Mouse (Mus musculus): ENCODE results near the gene Card9.
A peak's percentile ranks its signal among the peaks of the same experiment; 100 is the strongest.

Gene Card9

DNA sequence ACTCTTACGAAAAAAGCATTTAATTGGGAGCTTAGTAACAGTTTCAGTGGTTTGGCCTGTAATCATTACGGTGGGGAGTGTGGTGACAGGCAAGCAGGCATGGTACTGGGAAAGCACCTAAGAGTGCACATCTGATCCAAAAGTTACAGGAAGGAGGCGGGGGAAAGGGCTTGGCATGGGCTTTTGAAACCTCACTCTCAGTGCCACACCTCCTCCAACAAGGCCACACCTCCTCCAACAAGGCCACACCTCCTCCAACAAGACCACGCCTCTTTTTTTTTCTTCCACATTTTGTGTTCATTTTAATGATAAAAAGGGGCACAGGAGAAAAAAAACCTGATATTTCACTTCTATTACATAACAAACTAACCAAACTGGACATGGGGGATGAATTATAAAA, 32.9 kb downstream of the Card9 start:
- peak; percentile 74 for DNase-seq (ENCODE audit: low read depth, low spot score)

DNA sequence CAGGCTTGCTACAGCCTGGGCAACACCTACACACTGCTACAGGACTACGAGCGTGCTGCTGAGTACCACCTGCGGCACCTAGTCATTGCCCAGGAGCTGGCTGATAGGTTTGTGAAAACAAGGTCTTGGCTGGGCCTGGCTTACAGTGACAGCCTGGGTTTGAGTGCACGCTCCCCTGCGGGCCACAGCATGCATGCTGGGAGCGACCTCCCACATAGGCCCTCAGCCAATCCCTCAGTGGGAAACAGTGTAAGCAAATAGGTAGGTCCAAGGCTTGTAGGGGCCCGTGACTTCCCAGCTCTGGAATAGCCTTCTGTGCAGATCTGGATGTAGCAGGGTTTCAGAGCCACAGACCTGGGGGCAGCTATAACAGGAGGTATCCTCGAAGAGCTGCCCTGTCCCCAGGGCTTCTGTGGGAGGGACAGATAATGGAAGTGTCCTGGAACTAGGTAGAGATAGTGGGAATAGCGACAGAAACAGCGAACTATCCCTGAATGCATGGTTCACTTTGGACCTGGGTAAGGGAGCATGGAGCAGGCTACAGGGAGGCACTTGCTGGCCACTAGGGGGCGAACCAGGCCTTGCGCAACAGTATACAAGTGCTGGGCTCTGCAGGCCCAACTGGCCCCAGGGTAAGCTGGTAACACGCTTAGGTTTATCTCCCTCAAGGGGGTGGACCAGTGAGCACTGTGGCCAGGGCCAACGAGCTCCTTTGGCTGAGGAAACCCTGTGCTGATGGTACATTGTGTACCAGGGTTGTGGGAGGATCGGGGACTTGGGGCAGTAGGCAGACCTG, 35.1 kb downstream of the Card9 start:
- peak; percentile 86 for DNase-seq (ENCODE audit: low read depth, low spot score)

DNA sequence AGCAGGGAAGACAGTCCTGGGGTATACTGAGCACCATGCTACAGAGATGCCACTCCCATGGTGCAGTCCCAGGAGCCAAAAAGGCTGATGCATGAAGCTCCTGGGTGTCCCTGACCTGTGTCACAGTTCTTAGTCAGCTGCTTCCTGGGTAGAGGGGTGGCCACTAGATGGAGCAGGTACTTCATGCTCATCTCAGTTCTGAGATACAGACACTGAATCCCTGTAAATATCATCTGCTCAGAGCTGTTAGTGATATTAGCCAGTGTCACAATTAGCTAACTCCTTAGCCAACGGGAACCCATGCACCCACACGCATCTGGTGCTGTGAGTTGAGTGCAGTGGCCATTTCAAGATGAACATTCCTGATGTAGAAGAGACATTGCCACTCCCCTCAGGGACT, 35.8 kb downstream of the Card9 start:
- DNase-seq (ENCODE audit: low read depth, low spot score): peak; percentile 53

DNA sequence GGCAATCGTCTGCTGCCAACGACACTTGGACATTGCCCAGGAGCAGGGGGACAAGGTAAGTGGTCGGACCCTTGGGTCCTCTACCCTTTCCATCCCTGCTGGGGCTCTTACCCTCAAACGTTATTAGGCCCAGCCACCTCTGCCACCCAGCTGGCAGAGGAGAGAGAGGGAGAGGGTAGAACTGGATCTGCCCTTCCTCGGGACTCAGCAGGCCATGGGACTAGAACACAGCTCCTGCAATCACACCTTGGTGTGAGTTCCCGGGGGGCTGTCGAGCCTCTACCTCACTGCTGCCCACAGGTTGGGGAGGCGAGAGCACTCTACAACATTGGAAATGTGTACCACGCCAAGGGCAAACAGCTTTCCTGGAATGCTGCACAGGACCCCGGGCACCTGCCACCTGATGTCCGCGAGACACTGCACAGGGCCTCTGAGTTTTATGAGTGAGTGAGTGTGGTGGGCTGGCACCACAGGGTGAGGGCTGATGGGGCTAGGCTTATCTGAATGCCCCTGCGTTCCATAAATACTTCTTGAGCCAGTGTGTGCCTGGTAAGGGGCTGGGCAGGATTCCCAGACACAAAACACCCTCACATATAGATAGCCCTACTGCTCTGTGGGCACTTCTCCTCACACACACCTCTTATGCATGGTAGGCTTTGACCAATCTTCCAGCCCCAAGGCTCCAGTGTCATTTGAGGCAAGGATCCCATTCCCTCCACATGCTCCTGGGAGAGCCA, 37.0 kb downstream of the Card9 start:
- DNase-seq (ENCODE audit: low read depth, low spot score): no peak

DNA sequence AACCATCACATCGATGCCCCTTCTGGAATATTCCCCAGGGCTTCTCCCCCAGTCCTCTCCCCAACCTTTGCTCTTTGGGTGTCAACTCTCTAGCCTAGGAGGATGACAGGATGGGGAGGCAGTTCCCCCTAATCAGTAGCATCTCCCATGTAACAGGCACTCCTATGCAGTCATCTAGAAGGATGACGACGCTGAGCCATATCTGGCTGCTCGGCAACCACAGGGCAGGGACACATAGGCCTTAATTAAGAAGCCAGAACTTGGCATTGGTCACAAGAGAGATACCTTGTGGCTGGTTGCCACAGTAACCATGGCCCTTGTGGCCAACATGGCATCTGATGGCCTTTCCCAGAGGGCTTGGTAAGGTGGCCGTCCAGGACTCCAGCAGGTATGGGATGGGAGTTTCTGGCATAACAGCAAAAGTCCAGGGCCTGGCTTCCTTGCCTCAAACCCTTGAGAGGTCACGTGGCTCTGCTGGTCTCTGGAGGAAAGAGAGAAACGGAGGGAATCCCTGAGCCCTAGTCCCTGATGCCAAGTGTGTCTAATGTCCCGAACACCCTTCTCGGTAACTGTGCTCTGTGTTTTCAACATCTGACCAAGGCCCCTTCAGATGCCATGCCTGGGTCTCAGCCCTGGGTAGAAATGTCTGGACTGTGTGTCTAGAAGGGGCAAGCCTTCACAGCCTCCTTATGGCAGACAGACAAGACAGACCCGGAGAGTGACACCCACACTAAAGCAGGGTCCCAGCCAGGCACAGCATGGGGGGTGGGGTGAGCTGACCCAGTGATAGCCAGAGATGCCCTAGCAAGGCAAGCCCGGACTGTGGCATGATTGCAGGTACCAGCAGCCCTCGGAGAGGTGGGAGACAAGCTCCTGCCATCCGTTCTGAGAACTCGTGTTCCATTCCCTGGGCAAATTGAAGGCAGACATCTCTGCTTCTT, 40.2 kb downstream of the Card9 start:
- no peak for DNase-seq (ENCODE audit: low read depth, low spot score)

DNA sequence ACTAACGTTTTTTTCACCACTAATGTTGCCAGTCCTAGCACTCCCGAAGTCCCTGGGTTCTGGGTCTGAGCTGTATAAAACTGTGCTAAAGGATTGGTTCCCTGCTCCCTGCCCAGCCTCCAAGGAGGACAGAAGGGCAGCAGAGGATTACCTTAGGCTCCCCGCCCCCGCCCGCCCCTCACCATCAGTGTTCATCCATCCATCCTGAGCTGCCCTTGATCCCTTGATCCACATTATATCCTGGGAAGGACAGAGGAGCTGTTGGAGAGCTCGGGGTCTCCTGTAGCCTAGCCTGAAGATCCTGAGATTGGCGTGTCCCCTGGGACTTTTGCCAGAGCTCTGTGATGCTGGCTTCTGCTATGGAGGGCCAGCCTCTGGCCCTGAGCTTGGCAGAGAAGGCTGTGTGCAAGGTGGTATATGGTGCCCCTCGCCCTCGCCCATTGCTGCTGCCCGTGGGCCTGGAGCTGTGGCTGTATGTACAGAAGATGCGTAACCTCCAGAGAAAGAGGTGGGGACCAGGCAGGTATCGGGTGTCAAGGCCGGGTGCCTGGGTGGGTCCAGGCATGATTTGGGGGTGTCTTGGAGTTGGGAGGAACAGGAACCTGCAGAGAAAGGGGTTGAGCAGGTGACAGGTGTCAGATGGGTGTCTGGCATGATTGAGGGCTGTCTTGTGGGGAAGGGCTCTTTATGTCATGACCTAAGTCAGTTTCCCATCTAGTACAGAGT, 41.0 kb downstream of the Card9 start:
- no peak for DNase-seq (ENCODE audit: low read depth, low spot score)

DNA sequence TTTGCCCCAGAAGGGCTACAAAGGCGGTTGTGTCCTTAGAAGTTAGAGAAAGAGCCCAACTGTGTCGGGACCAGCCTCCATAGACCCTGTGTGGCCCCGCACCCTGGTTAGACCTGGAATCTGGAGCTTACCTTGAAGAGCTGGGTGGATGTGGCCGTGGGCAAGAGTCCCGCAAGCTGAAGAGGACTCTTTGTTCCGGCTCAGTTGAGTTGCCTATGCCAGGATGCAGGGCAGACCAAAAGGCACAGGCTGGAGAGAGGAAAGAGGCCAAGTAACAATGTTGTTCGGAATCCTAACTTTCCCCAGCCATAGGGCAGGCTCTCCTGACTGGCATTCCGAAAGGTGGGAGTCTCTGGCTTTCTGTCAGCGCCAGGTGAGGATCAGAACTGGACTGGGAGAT, 41.6 kb downstream of the Card9 start:
- DNase-seq (ENCODE audit: low read depth, low spot score): no peak

DNA sequence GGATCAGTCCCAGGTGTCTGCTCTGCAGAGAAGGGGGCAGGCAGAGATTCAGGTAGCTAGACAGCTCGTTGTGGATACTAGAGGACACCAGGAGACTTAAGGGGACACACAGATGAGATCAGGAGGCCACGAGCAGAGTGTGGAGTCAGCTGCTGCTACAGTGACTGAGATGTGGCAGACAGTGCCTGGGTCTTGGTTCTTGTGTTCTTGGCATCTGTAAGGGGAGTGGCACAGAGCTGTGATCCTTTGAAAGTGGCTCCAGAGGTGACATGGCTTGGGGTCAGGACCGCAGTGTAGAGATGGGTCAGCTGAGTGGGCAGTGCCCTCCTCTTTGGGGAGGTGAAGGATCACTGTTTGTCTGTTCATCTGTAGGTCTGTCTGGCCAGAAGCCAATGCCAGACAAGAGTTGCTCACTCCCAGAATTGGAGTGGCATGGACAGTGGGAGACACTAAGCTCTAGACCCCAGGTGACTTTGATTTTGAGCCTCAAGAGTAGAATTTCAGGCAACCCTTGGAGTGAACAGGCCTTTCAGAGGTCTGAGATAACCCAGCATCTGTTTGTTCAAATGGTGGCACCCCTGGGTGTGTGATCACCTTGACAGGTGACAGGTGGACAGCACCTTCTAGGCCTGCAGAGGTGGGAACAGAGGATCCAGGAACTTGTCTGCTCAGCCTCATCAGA, 42.6 kb downstream of the Card9 start:
- no peak for DNase-seq (ENCODE audit: low read depth, low spot score)

DNA sequence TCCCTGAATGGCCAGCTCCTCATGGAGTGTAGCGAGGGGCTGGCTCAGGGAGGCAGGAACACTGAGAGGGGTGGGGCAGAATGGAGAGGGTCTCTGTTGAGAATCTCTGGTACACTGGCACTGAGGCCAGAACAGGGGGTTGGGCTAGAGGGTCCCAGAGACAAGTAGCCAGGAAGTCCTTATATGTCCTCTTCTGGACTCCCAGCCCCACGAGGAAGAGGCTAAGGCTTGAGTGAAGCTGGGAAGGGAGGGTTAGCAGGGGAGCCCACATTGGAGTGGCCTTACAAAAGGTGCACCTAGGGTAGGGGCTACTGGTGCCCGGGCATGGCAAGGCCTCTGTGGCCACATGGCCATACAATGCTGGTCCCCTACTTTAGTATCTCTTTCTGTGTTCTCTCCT, 43.3 kb downstream of the Card9 start:
- no peak for DNase-seq (ENCODE audit: low read depth, low spot score)

DNA sequence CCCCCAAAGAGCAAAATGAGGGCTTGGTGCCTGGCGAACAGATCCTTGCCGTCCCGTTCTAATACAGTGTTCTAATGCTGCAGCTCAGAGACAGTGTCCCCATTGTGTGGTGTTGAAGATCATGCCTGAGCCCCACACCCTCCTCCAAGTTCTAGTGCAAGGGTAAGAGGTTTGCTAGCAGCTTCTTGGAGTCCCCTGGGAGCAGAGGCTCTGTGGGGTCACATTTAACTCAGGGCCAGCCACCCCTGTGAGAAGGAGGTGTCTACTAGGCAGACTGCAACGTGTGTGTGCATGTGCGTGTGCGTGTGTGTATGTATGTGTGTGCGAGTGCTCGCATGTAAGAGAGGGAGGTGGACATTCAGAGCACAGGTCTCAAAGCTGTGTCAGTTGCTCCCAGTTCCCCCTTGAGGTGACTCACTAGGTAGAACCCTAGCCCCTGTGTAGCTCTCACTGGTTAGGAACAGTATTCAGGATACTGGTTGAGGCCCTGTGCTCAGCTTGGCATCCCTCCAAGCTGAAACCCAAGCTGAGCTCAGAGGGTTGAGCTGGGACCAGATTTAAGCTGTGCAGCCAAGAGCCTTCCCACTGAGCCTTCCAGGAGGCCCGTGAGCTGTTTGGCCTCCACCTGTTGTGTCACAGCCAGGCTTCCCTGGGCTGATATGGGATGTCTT, 44.0 kb downstream of the Card9 start:
- no peak for DNase-seq (ENCODE audit: low read depth, low spot score)

DNA sequence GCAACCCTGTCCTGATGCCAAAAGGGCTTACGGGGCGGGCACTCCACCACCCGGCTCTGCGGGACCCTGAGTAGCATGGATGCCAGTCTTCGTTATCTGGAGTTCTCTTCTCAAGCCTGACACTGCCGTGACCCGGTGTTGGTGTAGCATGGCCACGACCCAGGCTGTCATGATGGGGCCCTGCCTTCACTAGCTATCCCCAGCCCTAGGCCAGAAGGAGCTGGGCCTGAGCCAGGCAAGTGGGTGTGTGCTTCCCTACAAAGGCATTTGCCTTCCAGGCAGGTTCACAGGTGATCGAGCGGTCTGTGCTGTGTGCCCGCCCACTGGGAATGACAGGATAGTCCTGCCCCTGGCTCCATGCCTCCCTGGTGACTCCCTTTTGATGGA, 44.8 kb downstream of the Card9 start:
- DNase-seq (ENCODE audit: low read depth, low spot score): peak; percentile 52

DNA sequence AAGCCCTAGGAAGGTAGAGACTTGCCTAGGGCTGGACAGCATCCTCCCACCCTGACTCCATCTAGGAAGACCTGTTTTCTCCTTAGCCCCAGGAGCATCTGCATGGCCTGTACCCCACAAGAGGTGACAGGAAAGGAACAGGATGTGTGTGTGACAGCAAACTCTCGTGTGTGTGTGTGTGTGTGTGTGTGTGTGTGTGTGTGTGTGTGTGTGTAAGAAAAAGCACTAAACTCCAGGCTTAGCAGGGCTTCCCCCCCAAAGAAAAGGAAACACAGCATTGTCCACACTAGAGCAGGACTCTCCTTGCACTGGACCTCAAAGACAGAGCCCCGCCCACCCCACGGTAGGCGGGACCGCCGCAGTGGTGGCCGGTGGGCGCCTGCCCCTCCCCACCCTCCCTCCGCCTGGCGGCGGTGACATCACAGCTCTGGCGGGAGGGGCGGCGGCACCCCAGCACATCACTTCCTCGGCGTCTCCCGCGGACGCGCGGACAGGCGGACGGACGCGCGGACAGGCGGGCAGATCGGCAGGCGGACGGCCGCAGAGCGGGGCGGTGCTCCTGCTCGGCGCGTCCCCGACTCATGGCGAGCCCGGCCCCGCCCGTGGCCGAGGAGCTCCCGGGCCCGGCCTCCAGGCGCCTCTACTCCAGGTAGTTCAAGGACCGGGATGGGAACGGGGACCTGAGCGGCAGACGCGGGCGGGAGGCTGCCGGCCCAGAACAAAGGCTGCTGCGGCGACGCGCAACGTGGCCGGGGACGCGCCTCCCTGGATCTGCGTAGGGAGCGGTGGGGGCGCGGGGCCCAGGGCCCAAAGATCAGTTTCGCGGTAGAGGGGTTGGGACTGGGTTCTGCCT, 45.4 kb downstream of the Card9 start, which contains the start of gene Gpsm1:
Gpsm1 (plus strand) TSS at position 444 of the 853 bp plus-strand sequence.
- peak; percentile 43 for DNase-seq (ENCODE audit: low read depth, low spot score)

DNA sequence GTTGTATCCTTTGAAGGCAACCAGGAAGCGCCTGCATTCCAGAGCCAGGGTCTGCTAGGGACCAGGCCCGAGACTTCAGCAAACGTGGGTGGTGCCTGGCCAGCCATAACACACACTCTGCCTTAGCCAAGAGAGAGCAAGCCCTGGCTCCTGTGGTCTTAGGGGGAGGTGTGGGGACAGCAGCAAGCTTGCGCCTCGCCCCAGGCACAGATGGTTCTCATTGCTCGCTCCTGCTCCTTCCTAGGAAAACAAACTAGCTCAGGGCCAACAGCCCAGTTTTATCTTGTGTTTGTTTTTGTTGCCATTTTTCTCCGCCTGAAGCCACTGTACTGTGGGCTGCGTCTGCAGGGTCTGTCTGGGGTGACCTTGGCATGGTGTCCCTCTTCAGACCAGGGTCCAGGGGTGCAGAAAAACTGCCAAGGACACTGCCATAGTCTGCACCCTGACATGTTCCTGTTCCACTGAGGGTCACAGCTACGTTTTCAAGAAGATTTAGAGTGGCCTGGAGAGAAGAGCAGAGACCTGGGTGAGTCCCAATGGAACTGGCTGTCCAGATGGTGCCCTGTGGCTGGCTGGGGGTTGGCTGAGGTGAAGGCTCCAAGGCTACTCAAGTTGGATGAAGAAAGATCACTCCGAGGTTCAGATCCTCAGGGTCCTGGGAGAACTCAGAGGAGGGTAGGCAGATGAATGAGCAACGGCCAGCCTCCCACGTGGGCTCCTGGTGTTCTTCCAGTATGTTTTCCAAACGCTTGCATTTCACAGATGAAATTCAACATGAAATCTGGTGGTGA, 46.2 kb downstream of the Card9 start:
- no peak for DNase-seq (ENCODE audit: low read depth, low spot score)

DNA sequence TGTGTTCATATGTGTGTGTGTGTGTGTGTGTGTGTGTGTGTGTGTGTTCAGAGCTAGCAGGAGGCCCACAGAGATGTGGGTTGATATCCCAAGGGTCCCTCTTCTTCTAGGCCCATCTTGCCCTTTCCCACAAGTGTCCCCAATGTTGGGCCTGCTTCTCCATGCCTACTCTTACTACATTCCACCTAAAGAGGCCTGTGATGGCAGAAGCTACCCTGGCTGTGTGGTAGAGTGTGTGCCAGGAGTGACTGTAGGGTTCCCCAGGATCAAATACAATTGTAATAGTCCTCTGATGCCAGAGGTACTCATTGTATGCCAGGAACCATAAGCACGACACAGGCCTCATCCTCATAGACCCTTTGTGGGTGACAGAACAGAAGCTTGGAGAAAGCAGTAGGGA, 47.3 kb downstream of the Card9 start:
- DNase-seq (ENCODE audit: low read depth, low spot score): no peak

DNA sequence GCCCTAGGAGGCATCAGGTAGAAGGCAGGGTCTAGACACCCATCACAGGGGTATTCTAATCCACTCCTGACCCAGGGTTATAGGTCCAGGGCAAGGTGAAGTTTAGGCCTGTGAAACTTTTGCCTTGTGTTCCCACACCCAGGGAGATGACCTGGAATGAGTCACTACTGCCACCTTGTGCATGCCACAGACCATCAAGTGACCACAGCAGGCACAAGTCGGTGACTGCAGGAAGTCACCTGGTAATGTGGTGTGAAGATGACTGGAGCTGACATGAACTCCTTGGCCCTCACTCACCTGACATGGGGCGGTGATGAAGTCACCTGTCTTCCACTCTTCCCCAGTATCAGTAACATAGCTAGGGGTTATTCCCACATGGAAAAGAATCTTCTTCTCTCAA, 47.9 kb downstream of the Card9 start:
- no peak for DNase-seq (ENCODE audit: low read depth, low spot score)

DNA sequence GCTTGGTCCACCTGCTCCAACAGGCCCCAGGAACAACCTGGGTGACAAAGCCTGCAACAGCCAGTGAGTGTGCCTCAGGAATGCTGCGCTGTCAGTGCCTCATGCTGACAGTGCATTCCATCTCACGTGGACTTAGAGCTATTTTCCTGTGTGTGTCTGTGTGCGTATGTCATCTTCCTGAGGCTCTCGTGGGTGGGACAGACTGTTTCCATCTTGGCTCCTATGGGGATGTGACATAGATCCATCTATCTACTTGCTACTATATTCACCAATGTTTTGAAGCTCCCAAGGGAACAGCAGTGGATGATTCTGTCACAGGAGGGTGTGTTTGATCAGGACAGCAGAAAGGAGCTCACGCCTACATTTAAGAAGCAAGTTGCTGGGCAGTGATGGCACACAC, 48.8 kb downstream of the Card9 start:
- DNase-seq (ENCODE audit: low read depth, low spot score): no peak

DNA sequence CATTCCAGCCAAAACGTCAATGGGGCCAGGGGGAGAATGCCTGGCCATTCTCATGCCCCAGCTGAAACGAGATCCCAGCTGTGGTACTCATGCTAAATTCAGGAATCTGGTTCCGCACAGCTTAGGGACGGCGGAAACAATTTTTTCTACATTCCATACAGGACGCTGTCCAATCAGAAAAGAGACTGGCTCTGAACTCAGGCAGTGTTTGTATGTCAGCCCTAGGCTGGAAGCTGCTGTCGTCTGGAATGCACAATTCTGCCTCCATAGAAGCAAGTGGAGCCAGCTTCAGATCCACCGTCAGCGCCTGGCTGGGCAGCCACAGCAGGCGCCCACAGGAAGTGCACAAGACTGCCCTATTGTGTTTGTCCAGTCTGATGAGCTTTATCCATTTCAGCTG, 51.0 kb downstream of the Card9 start:
- peak; percentile 43 for DNase-seq (ENCODE audit: low read depth, low spot score)

DNA sequence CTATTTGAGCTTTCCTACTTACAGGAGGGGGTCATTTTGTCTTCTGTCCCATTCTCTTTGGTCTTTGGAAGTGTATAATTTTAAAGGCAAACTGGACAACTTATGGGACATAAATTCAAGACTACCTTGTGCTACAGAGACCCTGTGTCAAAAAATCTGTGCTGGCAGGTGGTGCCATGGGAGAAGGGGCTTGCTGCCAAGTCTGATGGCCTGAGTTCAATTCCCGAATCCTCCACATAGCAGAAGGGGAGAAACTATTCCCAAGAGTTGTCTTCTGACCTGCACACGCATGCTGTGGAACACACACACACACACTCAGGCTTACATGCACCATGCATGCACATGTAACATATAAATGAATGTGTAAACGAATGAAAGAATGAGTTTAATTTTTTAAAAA, 54.0 kb downstream of the Card9 start:
- DNase-seq (ENCODE audit: low read depth, low spot score): no peak

Measured in R1 (cell line).